Mouse (Mus musculus) left cerebral cortex, postnatal 14 days (tissue): ENCODE measurements around the gene C2cd4b. TPM values are rescaled to one million over a fixed set of nuclear protein-coding genes. Genes with fewer than 3 reads are reported as not detected.

Source experiments
- DNase-seq, 2 experiments: peaks; one replicate each; pipeline ENCODE4 v3.0.0; 2021 to 2022; ENCODE audit warnings: low spot score in 2 of 2, mixed read lengths in 1 of 2
- intact Hi-C: fragments of 180-260 bp; cut with DNase I; formaldehyde crosslinking; loops from one replicate; pipeline ENCODE4 v1.15.1; 2025
- long read RNA-seq, 2 experiments: library from polyadenylated mRNA; stranded (forward); transcript quantifications; one replicate each; pipeline ENCODE4 v2.0.0; 2021
- total RNA-seq, 2 experiments: library from RNA; stranded (reverse); gene quantifications; 2 replicates each; pipeline ENCODE4 v1.2.3; 2021

Gene C2cd4b
- total RNA-seq = 1 to 10 TPM; 4.4 to 5.7 TPM
- long read RNA-seq, experiment 1, transcript C2cd4b-201 (2 exons, 1,327 nt) = major isoform, 10 of 12 reads
- long read RNA-seq, experiment 1, partial matches to known transcripts = 0 of 12 reads
- long read RNA-seq, experiment 1, other reads (novel, unspliced or antisense) = 2 of 12 reads
- long read RNA-seq, experiment 2, transcript C2cd4b-201 (2 exons, 1,327 nt) = major isoform, 7 of 9 reads
- long read RNA-seq, experiment 2, partial matches to known transcripts = 0 of 9 reads
- long read RNA-seq, experiment 2, other reads (novel, unspliced or antisense) = 2 of 9 reads

DNA sequence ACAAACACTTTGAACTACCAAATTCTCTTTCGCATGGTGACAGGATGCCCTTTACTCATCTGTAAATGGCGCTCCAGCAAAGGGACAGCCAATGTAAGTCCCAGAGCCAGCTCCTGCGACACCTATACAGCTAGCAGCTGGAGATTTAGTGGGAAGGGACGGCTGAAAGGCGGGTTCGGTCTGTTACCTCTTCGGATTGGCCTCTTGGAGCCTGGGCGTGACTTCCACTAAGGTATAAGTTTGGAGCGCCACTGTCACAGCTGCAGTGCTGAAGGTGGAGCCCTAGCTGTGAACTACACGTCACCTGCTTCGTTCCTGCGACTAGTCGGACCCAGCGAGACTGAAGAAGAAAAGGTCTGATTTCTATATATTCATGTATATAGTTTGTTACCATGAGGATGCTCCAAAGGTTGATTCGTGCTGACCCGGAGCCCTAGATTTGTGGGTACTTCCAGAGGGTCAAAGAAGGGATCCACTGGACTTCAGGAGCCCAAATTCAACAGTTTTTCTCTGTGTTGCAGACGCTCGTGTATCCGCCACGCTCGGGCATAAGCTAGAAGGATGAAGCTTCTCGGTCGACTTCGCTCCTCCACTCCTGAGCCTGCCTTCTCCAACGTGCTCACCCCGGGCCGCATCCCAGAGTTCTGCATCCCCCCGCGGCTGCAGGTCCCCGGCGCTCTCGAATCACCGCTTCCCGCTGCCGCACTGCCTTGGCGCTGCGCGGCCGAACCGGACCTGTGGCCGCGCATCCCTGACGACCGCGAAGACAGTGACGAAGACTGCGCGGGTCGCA, at the start of gene C2cd4b:
TSS of gene C2cd4b (plus strand) at position 275 of the 793 bp plus-strand sequence.
- intact Hi-C loops = loop anchor here (2.0 kb wide), 1 partner anchor 43 kb away; no protein-coding TSS in a partner anchor
- peak; percentile 42 to 66 for DNase-seq

DNA sequence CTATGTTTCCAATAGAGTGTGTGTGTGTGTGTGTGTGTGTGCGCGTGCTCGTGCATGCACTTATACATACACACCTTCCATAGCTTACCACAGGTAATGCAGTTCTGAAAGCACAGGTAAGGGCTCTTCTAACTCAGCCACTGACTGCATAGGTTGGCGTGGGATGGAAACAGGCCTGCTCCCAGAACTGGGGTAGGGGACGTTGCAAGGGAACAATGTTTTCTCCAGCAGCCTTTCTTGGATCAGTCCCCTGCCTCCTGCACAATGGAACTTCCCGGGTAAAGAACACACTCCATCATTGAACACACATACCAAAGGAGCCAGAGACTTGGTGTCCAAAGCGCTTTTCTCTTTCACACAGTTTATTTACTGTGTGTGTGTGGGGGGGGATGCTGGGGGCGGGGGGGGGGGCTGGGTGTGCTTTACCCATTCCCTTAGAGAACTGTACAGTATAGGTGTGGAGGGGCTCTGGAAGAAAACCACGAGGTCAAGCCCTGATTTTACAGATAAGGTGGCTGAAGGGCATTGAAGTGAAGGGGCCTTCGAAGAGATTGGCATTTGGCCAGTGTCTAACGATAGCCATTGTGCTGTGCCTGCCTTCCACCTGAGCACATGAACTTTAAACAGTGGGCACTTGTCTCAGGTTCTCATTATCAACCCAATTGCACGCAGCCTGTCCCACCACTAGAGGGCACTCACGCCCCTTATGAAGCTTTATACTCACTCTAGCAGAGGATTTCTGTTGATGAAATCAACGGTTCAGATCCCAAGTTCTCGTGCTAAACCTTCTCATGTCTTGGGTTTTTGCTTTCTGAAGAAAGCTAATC, 48.0 kb upstream of the C2cd4b start:
- intact Hi-C loops = no loop called here

DNA sequence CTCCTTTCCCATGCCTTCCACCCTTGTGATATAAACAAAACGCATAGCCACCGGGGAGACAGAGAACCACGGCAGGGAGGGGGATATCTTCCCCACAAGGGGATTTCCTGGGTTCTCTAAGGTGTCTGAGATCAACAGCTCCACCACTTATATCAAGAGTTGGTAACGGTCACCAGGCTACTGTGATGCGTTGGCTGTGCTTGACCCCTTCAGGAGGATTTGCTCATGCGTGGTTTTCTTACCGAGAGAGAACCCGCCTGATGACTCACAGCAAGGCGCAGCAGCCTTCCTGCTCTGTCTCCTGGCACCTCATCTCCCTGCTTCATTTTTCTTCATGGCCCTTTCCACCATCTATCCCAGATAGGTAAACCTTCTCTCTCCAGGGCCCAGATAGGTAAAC, 47.1 kb upstream of the C2cd4b start:
- no peak for DNase-seq
- intact Hi-C loops = no loop called here

More for the DNA sequence above, 48.0 kb upstream of the C2cd4b start:
- peak; percentile 82 to 83 for DNase-seq

DNA sequence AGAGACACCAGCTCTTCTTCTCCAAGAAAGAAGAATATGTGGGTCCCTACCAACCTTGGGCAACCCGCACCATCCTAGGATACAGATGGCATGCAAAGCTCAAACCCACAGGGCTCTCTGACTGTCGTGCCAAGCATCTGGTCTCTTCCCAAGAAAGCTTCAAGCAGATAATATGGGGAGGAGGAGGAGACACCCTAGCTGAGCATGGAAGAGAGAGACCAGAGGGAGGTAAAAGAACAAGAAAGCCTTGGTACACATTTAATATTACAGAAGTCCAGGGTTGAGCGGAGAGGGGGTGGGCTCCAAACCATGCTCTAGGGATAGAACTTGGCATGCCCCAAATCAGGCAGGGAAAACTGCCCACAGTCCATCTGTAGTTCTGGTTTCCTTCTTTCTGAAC, 42.2 kb upstream of the C2cd4b start:
- peak; percentile 14 to 34 for DNase-seq
- intact Hi-C loops = no loop called here

DNA sequence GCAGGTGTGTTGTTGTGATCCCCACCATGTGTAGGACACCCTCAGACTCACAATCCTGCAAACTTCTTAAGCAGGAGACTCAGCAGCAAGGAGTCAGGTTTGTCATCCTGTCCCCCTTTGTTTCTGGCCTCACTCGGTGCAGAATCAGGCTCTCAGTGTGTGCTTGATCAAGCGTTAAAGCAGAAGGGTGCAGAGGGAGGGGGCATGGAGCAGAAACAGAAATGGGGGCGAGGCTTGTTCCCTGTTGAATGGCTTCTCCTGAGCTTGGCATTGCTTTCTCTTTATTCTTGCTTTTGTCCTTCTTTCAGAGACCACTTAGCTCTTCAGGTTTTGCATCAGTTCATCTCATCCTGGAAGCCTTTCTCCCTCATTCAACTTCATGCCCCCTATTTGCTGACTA, 40.6 kb upstream of the C2cd4b start:
- intact Hi-C loops = no loop called here

DNA sequence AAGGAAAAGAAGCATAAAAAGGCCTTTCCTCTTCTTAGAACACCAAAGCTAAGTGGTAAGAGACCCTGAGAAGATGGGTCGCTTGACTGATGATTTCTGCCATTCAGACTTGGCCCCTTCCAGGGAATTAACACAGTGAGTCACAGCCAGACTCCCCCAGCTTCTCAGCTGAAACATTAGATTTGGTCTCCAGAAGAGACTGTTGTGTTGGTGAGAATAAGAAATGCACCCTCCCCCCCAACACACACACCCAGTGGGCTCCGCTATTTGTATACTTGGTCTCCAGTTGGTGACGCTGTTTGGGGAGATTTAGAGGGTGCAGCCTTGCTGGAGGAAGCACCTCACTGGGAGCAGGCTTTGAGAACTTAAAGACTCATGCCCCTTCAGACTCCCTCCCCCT, 39.1 kb upstream of the C2cd4b start:
- peak in 1 of 2 experiments; percentile 32 for DNase-seq
- intact Hi-C loops = no loop called here

More for the DNA sequence above, 40.6 kb upstream of the C2cd4b start:
- no peak for DNase-seq

DNA sequence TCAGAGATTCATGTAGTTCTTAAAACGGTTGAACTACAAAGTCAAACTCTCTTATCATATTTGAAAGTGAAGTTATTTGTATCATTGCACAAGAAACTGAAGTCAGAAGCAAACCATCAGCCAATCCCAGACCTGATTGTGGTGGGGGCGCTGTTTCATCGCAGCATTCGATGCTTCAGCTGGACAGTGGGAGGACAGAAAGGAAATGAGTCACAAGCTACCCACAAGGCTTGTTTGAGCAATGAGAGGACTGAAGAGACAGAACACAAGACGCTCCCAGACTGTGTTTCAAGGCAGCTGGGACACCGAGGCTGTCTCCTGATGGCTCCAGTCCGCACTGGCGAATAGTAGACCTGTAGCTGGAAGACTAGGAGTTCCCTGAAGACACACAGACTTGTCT, 36.9 kb upstream of the C2cd4b start:
- DNase-seq = peak; percentile 26 to 56
- intact Hi-C loops = no loop called here

DNA sequence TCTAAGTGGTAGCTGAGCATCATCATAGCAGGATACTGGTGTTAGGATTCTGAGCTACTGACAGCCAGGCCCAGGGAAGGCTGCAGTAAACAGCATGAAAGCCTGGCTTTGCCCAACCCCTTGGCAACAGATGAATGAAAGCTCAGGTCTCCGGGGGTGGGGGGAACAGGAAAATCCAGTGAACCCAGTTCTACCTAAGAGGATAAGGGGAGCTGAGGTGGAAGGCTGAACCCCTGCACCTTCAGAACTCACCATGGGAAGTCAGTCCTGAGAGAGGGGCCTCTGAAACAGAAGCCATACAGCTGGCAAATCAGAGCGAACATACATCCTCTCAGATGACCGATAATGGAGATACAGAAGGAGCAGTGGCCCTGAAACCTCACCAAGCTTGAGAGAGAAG, 34.0 kb upstream of the C2cd4b start:
- intact Hi-C loops = no loop called here
- DNase-seq = no peak

DNA sequence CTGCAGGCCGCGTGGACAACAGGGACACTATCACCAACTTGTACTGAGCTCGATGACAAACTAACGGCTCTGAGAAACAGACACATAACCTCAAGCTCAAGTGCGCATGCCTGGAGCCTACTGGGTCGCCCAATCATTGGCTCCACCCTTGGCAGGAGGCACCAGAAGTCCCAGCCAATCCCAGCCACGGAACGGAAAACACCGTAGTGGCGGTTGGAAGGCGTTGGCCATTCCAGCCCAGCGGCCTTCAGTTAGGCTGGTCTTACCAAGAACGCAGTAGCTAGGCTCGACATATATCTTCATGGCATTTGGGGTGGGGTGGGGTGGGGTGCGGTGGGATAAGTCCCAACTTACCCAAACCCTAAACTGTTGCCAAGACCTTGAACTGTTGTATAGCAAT, 25.5 kb upstream of the C2cd4b start:
- intact Hi-C loops = no loop called here
- DNase-seq = no peak

DNA sequence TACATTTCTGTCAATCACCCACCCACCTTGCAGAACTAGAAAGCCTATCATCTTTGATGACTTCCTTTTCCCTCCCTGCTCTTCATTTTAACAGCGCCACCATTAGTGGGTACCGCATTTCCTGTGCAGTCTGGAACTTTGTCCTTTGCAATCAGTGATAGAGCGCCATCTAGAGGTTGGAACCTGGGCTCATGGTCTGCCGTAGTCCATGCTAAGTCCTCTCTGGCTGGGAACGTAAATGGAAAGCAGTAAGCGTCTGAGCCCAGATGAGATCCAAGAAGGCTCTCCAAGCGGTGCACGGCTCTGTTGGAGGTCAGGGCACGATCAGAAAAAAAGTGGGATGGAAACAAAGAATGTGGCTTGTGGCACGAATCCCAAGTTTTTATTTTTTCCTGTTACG, 23.8 kb upstream of the C2cd4b start:
- intact Hi-C loops = no loop called here
- peak; percentile 47 to 56 for DNase-seq

DNA sequence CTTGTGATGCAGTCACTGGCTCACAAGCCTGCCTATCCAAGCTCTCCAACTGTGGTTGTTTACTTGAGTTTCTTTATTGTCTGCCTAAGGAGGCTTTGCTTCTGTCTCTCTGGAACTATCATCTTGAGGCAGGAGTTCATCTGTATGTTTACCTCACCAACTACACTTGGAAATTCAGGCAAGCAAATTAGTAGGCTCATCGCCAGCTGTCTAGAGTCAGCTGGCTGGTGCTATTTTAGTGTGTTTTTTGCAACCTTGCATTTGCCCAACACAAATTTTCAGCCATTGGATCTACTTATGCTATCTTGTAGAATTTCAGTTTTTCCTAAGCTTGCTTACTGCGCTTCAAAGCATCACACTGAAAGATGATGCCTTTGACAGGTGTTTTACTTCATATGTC, 18.0 kb upstream of the C2cd4b start:
- peak in 1 of 2 experiments; percentile 17 for DNase-seq
- intact Hi-C loops = no loop called here

DNA sequence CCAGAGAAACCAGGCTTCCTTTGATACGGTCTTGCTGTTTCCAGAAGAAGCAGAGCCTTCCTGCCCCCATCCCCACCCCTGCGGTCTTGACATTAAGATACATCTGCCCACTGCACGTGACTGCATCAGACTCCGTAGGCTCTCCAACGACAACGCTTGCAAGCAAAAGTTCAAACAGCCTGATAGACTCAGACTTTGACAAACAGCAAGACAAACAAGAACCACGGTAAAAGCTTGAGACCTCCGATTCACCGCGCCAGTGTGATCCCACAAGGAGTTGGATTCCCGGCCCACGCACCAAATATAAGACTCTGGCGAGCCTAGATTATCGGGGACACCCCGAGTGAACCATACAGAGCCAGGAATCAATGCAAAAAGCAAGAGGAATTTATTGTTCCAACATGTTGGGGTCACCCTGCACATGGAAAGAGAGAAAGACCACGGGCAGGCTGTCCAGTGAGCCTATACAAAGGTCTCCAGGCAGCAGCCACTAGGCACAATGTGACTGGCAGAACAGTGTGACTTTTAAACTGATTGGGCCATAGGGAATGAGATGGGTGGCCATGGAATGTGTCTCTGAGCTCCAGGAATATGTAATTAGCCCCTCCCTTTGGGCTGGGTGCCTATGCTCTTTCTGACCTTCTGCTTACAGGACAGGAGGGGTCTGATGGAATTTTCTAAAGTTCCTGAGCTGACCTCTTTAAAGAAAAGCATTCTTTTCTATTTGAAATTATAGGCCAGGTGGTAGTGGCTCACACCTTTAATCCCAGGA, 5.6 kb upstream of the C2cd4b start:
- DNase-seq = no peak
- intact Hi-C loops = no loop called here

DNA sequence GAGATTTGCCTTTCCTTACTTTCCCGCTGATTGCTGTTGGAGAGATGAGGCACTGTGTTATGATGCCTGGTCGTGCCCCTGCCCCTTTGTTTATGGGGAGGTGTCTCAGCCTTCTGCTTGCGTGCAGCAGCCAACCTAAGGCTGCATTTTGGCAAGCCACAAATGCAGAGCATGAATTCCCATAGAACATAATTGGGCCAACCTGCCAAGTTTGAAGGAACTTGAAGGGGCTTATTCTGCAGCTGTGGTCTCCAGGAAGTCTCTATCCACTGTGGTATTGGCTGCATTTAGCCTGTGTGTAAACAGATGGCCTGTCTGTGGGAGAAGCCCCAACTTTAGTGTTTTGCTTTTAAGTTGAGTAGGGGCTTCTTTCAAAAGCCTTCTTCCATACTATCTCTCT, 4.5 kb upstream of the C2cd4b start:
- intact Hi-C loops = no loop called here
- DNase-seq = no peak

DNA sequence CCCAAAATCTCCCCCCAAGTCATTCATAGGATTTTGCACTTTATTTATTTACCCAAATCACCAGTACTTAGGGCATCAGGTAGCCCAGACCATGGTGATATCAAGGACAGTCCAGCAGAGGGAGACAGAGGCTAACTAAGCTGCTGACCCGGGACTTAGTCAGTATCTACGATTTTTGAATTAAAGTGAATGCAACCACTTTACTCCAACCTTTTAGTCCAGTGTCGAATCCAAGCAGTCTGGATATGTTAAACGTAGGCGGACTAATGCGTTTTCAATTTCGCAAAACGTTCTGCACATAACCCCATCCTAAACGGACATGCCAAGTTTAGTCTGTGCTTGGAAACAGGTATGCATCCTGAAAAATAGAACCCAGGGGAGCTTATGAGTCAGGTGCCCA, 551 bp upstream of the C2cd4b start:
- peak; percentile 62 to 73 for DNase-seq
- intact Hi-C loops = loop anchor here (2.0 kb wide), 1 partner anchor 44 kb away; no protein-coding TSS in a partner anchor

DNA sequence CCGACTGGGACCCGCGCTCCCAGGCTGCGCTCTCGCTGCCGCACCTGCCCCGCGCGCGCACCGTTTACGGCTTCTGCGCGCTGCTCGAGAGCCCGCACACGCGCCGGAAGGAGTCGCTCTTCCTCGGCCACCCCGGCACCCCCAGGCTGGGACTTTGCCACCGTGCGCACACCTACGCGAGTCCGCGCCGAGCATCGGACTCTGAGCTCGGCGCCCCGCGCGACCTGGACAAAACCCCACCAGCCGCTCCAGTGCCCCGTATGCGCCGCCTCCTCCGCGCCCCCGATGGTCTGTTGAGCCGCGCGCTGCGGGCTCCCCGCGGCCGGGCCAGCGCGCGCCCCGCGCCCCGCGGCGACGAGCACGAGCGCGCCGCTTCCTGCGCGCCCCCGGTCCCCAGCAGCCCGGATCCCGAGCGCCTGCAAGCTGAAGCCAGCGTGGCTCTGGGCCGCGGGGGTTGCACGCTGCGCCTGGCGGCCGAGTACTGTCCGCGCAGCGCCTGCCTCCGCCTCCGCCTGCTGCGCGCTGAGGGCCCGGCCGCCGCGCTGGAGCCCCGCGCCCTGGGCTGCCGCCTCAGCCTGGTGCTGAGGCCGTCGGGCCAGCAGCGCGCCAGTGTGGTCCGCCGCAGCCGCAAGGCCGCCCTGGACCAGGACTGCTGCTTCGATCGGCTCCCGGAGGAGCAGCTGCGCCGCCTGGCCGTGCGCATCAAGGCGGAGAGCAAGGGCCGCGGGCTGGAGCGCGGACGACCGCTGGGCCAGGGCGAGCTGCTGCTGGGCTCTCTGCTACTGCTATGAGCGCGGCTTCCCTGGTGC, 923 bp downstream of the C2cd4b start:
- intact Hi-C loops = loop anchor here (2.0 kb wide), 1 partner anchor 43 kb away; no protein-coding TSS in a partner anchor
- peak; percentile 62 to 73 for DNase-seq

DNA sequence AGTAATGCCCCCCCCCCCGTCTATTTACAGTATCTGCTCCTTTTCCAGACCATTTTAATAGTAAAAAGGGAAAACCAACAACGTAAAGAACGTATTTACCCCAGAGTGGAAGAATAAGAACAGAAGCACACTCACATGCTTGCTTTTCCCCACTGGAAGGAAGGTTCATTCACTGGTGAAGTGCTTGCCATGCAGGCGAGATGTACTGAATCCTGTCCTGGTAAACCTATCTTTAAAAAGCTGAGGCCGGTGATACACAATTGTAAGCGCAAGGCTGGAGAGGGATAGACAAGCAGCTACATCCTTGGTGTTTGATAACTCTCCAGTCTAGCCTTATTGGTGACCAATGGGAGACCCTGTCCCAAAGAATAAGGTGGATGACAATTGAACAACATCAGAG, 1.8 kb downstream of the C2cd4b start:
- intact Hi-C loops = no loop called here
- no peak for DNase-seq

DNA sequence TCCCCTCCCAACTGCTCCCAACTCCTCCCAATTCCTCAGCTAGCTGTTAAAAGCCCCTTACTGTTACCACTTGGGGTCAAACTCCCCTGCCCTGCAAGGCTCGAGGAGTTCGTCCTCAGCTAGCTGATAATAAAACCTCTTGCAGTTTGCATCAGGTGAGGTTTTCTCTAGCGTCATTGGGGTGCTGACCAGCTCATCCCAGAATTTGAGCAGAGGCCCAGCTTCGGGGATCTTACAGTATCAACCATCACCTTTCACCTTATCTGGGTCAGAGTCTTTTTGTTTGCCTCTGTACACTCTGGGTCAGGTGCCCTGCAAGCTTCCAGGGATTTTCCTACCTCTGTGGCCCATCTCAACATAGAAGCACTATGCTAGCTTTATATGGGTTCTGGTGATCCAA, 4.1 kb downstream of the C2cd4b start:
- intact Hi-C loops = no loop called here
- no peak for DNase-seq

DNA sequence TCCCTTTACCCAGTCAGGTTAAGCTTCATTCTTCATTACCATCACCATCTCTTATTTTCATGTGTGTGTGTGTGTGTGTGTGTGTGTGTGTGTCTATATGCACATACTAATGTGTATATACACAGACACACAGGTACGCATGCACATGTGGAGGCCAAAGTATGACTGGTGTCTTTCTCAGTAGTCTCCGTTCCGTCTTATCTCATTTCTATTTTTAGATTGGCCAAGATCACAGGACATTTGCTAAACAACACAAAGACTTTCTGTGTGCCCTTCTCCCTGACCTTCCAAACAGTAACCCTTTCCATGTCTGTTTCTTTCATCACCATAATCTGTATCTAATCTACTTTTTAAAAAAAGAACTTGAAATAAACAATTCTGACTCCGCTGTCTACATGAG, 7.2 kb downstream of the C2cd4b start:
- no peak for DNase-seq
- intact Hi-C loops = no loop called here
